Mouse (Mus musculus) ES-Bruce4 (cell line): ENCODE data around the gene Fyn.

Experiments used
- CTCF ChIP-seq: IDR thresholded peaks from one replicate; pipeline ENCODE4 v1.8.1; 2011; ENCODE audit warnings: low read depth, low read length
- EP300 ChIP-seq: IDR thresholded peaks from 2 replicates; pipeline ENCODE4 v1.6.1; 2011; ENCODE audit warnings: low read depth, low read length; ENCODE audit not compliant: insufficient read depth

DNA sequence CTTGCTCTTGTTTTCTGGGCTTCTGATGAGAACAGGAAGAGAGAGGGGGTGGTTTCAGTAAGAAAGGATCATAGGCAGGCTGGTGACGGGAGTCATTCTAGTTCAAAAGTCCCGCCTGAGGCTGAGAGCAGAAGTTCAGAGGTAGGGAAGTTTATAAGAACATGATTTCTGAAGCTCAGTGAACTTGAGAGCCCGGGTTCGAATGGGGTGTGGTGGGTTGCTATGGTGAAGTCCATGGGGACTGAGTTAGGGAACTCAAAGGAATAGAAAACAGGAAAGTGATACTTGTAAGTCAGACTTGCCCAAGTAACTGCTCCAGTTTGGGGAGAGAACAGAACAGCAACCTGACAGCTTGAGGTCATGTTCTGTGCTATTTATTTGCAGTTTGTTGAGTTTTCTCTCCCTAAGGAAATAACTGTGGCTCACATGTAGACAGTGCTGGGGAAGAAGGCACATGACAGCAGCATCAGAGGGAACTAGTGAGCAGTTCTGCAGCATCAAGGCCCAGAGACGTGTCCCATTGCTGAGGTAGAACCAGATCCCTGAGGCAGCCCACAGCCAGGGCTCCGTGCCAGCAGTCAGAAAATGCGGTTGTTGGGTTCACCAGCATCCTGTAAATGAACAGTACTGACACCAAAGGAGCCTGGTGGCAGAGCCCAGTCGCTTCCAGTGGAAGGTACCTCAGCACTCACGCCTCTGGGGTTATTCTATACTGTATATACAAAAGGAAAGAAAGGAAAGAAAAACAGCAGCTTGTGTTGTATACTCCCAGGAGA, 52.4 kb downstream of the Fyn start:
- TF ChIP-seq CTCF: no peak
- no peak for TF ChIP-seq EP300
